In genomic region chr1:55029446-55029845, GRCm38 (mm10) we compare ENCODE assay signal across 13 mouse cellular contexts. TPM values are rescaled to one million over a fixed set of nuclear protein-coding genes. Genes with fewer than 3 reads are reported as not detected.
DNase-seq lines count a peak whose midpoint lies in the region; ATAC-seq and TF ChIP-seq lines count a peak whose summit lies in the region.
"Had no signal": no experiment of that assay in that cellular context is flagged by ENCODE, and none has a peak within 500 bp of the region (broad histone marks: within the 10 kb centered on the region; RNA-seq: fewer than 3 reads in every experiment).

No protein-coding gene starts in this region.

- ATAC-seq in kidney, embryonic 16.5 days (ENCODE audit: low FRiP score, low TSS enrichment) = no peak
- no peak for ATAC-seq in liver, embryonic 16.5 days (ENCODE audit: low read depth)
- ATAC-seq: Patski had no signal

- H3K27me3 ChIP-seq in kidney, embryonic 16.5 days (ENCODE audit: insufficient read depth, low read length) = no peaks in the 10 kb centered on the region
- no peaks in the 10 kb centered on the region for H3K27me3 ChIP-seq in MEL (ENCODE audit: control insufficient read depth in 1 of 2, insufficient read depth in 2 of 2, low read length in 2 of 2)
- no peaks in the 10 kb centered on the region for H3K27me3 ChIP-seq in liver, embryonic 16.5 days (ENCODE audit: control insufficient read depth, insufficient read depth, low read depth, low read length)
- H3K27me3 ChIP-seq: limb, embryonic 13.5 days; Patski had no signal

- intact Hi-C loops in gastrocnemius, adult 2 months (cut with DNase I) = no loop called here
- intact Hi-C loops in gastrocnemius, postnatal 14 days (cut with DNase I; ENCODE audit: low total_unique reads) = no loop called here
- intact Hi-C loops in left cerebral cortex, postnatal 10 days (cut with DNase I) = no loop called here

- H3K9me3 ChIP-seq in kidney, embryonic 16.5 days (ENCODE audit: low read length) = no peaks in the 10 kb centered on the region
- no peaks in the 10 kb centered on the region for H3K9me3 ChIP-seq in MEL (replicated peaks; ENCODE audit: insufficient read depth, low read length)
- H3K9me3 ChIP-seq in liver, embryonic 16.5 days (replicated peaks; ENCODE audit: control insufficient read depth, low read length) = no peaks in the 10 kb centered on the region
- H3K9me3 ChIP-seq: limb, embryonic 13.5 days had no signal

- H3K4me3 ChIP-seq in gastrocnemius, adult 2 months = peak overlapping the region; percentile 53; the same call in 1 of the 2 replicates
- H3K4me3 ChIP-seq in kidney, embryonic 16.5 days (ENCODE audit: low read length) = no peak overlapping the region
- peak overlapping the region; percentile 86 to 89 for H3K4me3 ChIP-seq in MEL (ENCODE audit: control insufficient read depth in 1 of 2, insufficient read depth in 1 of 2, low read depth in 2 of 2, low read length in 2 of 2)
- peak overlapping the region; percentile 9 for H3K4me3 ChIP-seq in liver, embryonic 16.5 days (ENCODE audit: low read depth, low read length)
- H3K4me3 ChIP-seq: limb, embryonic 13.5 days; myocyte had no signal

- no peak for TF ChIP-seq CTCF in gastrocnemius, adult 2 months (IDR thresholded peaks at IDR 0.05)
- TF ChIP-seq CTCF in MEL (IDR thresholded peaks at IDR 0.05 in 2 of 3, conservative IDR thresholded peaks at IDR 0.05 in 1 of 3; ENCODE audit: control insufficient read depth in 1 of 3, insufficient read depth in 1 of 3, low read depth in 2 of 3, low read length in 3 of 3, poor library complexity in 1 of 3, severe bottlenecking in 1 of 3) = no peak

- no peaks in the 10 kb centered on the region for H3K36me3 ChIP-seq in kidney, embryonic 16.5 days (ENCODE audit: insufficient read depth, low read length)
- H3K36me3 ChIP-seq in MEL (ENCODE audit: control insufficient read depth in 1 of 2, insufficient read depth in 2 of 2, low read length in 2 of 2) = peaks cover 0 to 27% of the 10 kb centered on the region in 2 experiments; a peak in 3 of 4 replicates
- no peaks in the 10 kb centered on the region for H3K36me3 ChIP-seq in liver, embryonic 16.5 days (ENCODE audit: control insufficient read depth, insufficient read depth)
- H3K36me3 ChIP-seq: limb, embryonic 13.5 days had no signal

- 0 out of 2 replicates have a peak overlapping the region, but pooled peaks have one; percentile 31 for H3K9ac ChIP-seq in kidney, embryonic 16.5 days (replicated peaks; ENCODE audit: low read length)
- peak overlapping the region; percentile 80 for H3K9ac ChIP-seq in MEL (ENCODE audit: control insufficient read depth, low read depth, low read length, poor library complexity, severe bottlenecking)
- H3K9ac ChIP-seq in liver, embryonic 16.5 days (ENCODE audit: low read depth, low read length) = no peak overlapping the region
- H3K9ac ChIP-seq: limb, embryonic 13.5 days had no signal

- TF ChIP-seq EP300 in MEL (IDR thresholded peaks at IDR 0.05; ENCODE audit: low read depth in 1 of 2, low read length in 2 of 2) = no peak

- H3K4me2 ChIP-seq in kidney, embryonic 16.5 days (replicated peaks; ENCODE audit: low read depth, low read length) = no peak overlapping the region
- peak overlapping the region; percentile 38 for H3K4me2 ChIP-seq in liver, embryonic 16.5 days (ENCODE audit: low read depth, low read length)
- H3K4me2 ChIP-seq: limb, embryonic 13.5 days had no signal

- no peak for TF ChIP-seq POLR2A in MEL (IDR thresholded peaks at IDR 0.05; ENCODE audit: control insufficient read depth in 1 of 2, insufficient read depth in 1 of 2, low read depth in 1 of 2, low read length in 2 of 2, poor library complexity in 1 of 2)

- H3K4me1 ChIP-seq in kidney, embryonic 16.5 days (ENCODE audit: insufficient read depth, low read length) = peaks cover 11% of the 10 kb centered on the region
- H3K4me1 ChIP-seq in MEL (ENCODE audit: control insufficient read depth in 1 of 2, insufficient read depth in 2 of 2, low read length in 2 of 2) = peaks cover 4 to 15% of the 10 kb centered on the region in 2 experiments; a peak in 2 of 4 replicates
- peaks cover 27% of the 10 kb centered on the region for H3K4me1 ChIP-seq in liver, embryonic 16.5 days (ENCODE audit: control insufficient read depth, low read depth, low read length)

- no peak for DNase-seq in gastrocnemius, adult 2 months
- no peak for DNase-seq in gastrocnemius, postnatal 14 days
- no peak for DNase-seq in kidney, adult 8-10 months
- DNase-seq in MEL (ENCODE audit: low read depth, low spot score) = no peak
- DNase-seq in left cerebral cortex, postnatal 10 days (ENCODE audit: extremely low spot score in 1 of 2, low spot score in 2 of 2) = no peak
- no peak for DNase-seq in B cell, adult 2 months
- DNase-seq: adrenal gland, adult 2 months; cerebellum, postnatal 36 days had no signal

- H3K27ac ChIP-seq in gastrocnemius, adult 2 months = peak overlapping the region; percentile 55; the same call in 1 of the 2 replicates
- H3K27ac ChIP-seq in kidney, embryonic 16.5 days (ENCODE audit: low read length) = no peak overlapping the region
- H3K27ac ChIP-seq in MEL (ENCODE audit: control insufficient read depth, low read depth, low read length) = peak overlapping the region; percentile 93
- H3K27ac ChIP-seq in liver, embryonic 16.5 days (ENCODE audit: low read length) = peak overlapping the region; percentile 58; the same call in 1 of the 2 replicates
- H3K27ac ChIP-seq: limb, embryonic 13.5 days had no signal

- H3K79me2 ChIP-seq in MEL (ENCODE audit: control insufficient read depth, insufficient read depth, low read length, poor library complexity) = peaks cover 26% of the 10 kb centered on the region

- 69% methylated on average over 4 of the region's 4 CpGs for WGBS in kidney, embryonic 16.5 days
- 43% methylated on average over 4 of the region's 4 CpGs for WGBS in liver, embryonic 16.5 days (ENCODE audit: insufficient replicate concordance)

- TF ChIP-seq RAD21 in MEL (IDR thresholded peaks at IDR 0.05; ENCODE audit: low read depth, low read length) = no peak

TF ChIP-seq in MEL, 35 proteins besides CTCF, POLR2A, EP300 and RAD21:
- no peak for TF ChIP-seq GATA1 (IDR thresholded peaks at IDR 0.05; ENCODE audit: low read depth, low read length)
- TF ChIP-seq MAX (IDR thresholded peaks at IDR 0.05; ENCODE audit: low read length) = 0 out of 2 replicates have a peak, but pooled peaks have one; percentile 16
- no peak for TF ChIP-seq ETS1 (IDR thresholded peaks at IDR 0.05; ENCODE audit: low read depth, low read length)
- TF ChIP-seq JUND (IDR thresholded peaks at IDR 0.05; ENCODE audit: low read depth, low read length) = no peak
- peak; percentile 36; the same call in 1 of the 2 replicates for TF ChIP-seq SIN3A (IDR thresholded peaks at IDR 0.05; ENCODE audit: low read length)
- peak; percentile 69 for TF ChIP-seq RCOR1 (IDR thresholded peaks at IDR 0.05; ENCODE audit: low read depth, low read length)
TF ChIP-seq in MEL: peak in this region for 3.

RNA-seq across cellular contexts. Expression of gene Sf3b1, which starts 2.2 kb away (rescaled TPM):
- 10 to 100 TPM; 53.6 to 56.3 TPM for total RNA-seq in gastrocnemius, adult 2 months (2021)
- total RNA-seq in gastrocnemius, postnatal 14 days (2021) = 10 to 100 TPM; 51.9 to 58.3 TPM
- polyA plus RNA-seq in kidney, embryonic 16.5 days (2015; fragmentation: Nextera tagmentation; extraction: Ambion mirVana) = 284 and 299 TPM in 2 replicates
- total RNA-seq in MEL (2012; rRNA removed) = 118 and 135 TPM in 2 replicates
- polyA plus RNA-seq in MEL (2012; ENCODE audit: insufficient read depth in 1 of 2, insufficient read length in 2 of 2, low read depth in 1 of 2, low replicate concordance in 2 of 2, missing spikeins in 1 of 2) = 100 to 1,000 TPM; 111 to 167 TPM
- 118 and 121 TPM in 2 replicates for polyA plus RNA-seq in liver, embryonic 16.5 days (2015; fragmentation: Nextera tagmentation; extraction: Ambion mirVana)
- total RNA-seq in left cerebral cortex, postnatal 10 days (2021) = 100 to 1,000 TPM; 157 to 174 TPM

RNA-seq across cellular contexts. Expression of gene Coq10b, which starts 23.1 kb away (rescaled TPM):
- 10 to 100 TPM; 13.7 to 17.0 TPM for total RNA-seq in gastrocnemius, adult 2 months (2021)
- 1 to 10 TPM; 7.8 to 9.5 TPM for total RNA-seq in gastrocnemius, postnatal 14 days (2021)
- 15.3 and 16.5 TPM in 2 replicates for polyA plus RNA-seq in kidney, embryonic 16.5 days (2015; fragmentation: Nextera tagmentation; extraction: Ambion mirVana)
- total RNA-seq in MEL (2012; rRNA removed) = 9.0 and 13.4 TPM in 2 replicates
- 10 to 100 TPM in 1 of 2 experiments, 1 to 10 TPM in 1; 9.8 to 84.6 TPM for polyA plus RNA-seq in MEL (2012; ENCODE audit: insufficient read depth in 1 of 2, insufficient read length in 2 of 2, low read depth in 1 of 2, low replicate concordance in 2 of 2, missing spikeins in 1 of 2)
- polyA plus RNA-seq in liver, embryonic 16.5 days (2015; fragmentation: Nextera tagmentation; extraction: Ambion mirVana) = 12.0 and 12.7 TPM in 2 replicates
- 10 to 100 TPM; 24.4 to 25.6 TPM for total RNA-seq in left cerebral cortex, postnatal 10 days (2021)

RNA-seq across cellular contexts. Expression of gene Hspe1, which starts 58.5 kb away (rescaled TPM):
- total RNA-seq in gastrocnemius, adult 2 months (2021) = 100 to 1,000 TPM in 1 of 2 experiments, 10 to 100 TPM in 1; 77.1 to 120 TPM
- total RNA-seq in gastrocnemius, postnatal 14 days (2021) = 10 to 100 TPM; 63.7 to 76.8 TPM
- polyA plus RNA-seq in kidney, embryonic 16.5 days (2015; fragmentation: Nextera tagmentation; extraction: Ambion mirVana) = 404 and 411 TPM in 2 replicates
- total RNA-seq in MEL (2012; rRNA removed) = 883 and 942 TPM in 2 replicates
- polyA plus RNA-seq in MEL (2012; ENCODE audit: insufficient read depth in 1 of 2, insufficient read length in 2 of 2, low read depth in 1 of 2, low replicate concordance in 2 of 2, missing spikeins in 1 of 2) = 100 to 1,000 TPM in 1 of 2 experiments, not detected in 1; 752 TPM
- polyA plus RNA-seq in liver, embryonic 16.5 days (2015; fragmentation: Nextera tagmentation; extraction: Ambion mirVana) = 269 and 326 TPM in 2 replicates
- 10 to 100 TPM; 92.6 to 97.8 TPM for total RNA-seq in left cerebral cortex, postnatal 10 days (2021)

RNA-seq across cellular contexts. Expression of gene Hspd1, which starts 58.6 kb away (rescaled TPM):
- 100 to 1,000 TPM; 156 to 249 TPM for total RNA-seq in gastrocnemius, adult 2 months (2021)
- total RNA-seq in gastrocnemius, postnatal 14 days (2021) = 100 to 1,000 TPM; 175 to 176 TPM
- polyA plus RNA-seq in kidney, embryonic 16.5 days (2015; fragmentation: Nextera tagmentation; extraction: Ambion mirVana) = 480 and 498 TPM in 2 replicates
- total RNA-seq in MEL (2012; rRNA removed) = 775 and 808 TPM in 2 replicates
- polyA plus RNA-seq in MEL (2012; ENCODE audit: insufficient read depth in 1 of 2, insufficient read length in 2 of 2, low read depth in 1 of 2, low replicate concordance in 2 of 2, missing spikeins in 1 of 2) = 100 to 1,000 TPM; 306 to 885 TPM
- polyA plus RNA-seq in liver, embryonic 16.5 days (2015; fragmentation: Nextera tagmentation; extraction: Ambion mirVana) = 236 and 253 TPM in 2 replicates
- 100 to 1,000 TPM; 190 to 198 TPM for total RNA-seq in left cerebral cortex, postnatal 10 days (2021)
